Mouse (Mus musculus): ENCODE data around the gene Olfr288.

- no peak for TF ChIP-seq CTCF (IDR thresholded peaks at IDR 0.05; ENCODE audit: low read depth)
- TF ChIP-seq EP300 (IDR thresholded peaks at IDR 0.05; ENCODE audit: low read depth) = no peak
Measured at GRCm38 (mm10) chr15:98142515-98142914, 52.8 kb downstream of the Olfr288 start.
